Comparison of ENCODE assay signal across 23 mouse cellular contexts in the genomic region with DNA sequence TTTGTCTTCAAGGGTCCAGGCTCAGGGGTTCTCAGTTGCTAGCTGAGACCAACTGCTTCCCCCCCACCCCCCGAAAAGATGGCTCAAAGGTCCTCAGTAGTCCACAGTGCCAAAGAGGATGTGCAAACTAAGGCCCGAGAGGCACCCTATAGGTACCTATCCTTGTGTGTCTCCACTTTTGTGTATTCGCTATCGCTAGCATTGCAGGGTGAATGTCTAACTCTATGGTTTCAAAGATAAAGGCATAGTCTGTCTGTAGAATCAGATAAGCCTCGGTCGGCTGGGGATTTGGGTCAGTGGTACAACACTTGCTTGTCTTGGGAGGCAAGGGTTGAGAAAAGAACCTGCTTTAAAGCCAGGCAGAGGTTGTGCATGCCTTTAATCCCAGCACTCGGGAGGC. TPM values are rescaled to one million over a fixed set of nuclear protein-coding genes. Genes with fewer than 3 reads are reported as not detected.
DNase-seq lines count a peak whose midpoint lies in the region; ATAC-seq and TF ChIP-seq lines count a peak whose summit lies in the region.
"Had no signal": no experiment of that assay in that cellular context is flagged by ENCODE, and none has a peak within 500 bp of the region (broad histone marks: within the 10 kb centered on the region; RNA-seq: fewer than 3 reads in every experiment).

No protein-coding gene starts in this region.

- no peak for TF ChIP-seq POLR2A in embryonic fibroblast, embryonic 13.5 days (IDR thresholded peaks at IDR 0.05; ENCODE audit: low read depth, low read length)

- H3K4me3 ChIP-seq in layer of hippocampus, adult 2 months, result no peak overlapping the region
- no peak overlapping the region for H3K4me3 ChIP-seq in G1E (ENCODE audit: low read depth, low read length)
- H3K4me3 ChIP-seq in embryonic fibroblast, embryonic 13.5 days (ENCODE audit: insufficient read depth, low read length), result no peak overlapping the region
- H3K4me3 ChIP-seq in intestine, embryonic 15.5 days (replicated peaks), result no peak overlapping the region
- H3K4me3 ChIP-seq: heart, embryonic 13.5 days; kidney, embryonic 15.5 days; limb, embryonic 10.5 days; limb, embryonic 15.5 days; midbrain, embryonic 10.5 days; midbrain, embryonic 15.5 days; neural tube, embryonic 12.5 days had no signal

- H3K9me3 ChIP-seq in G1E (replicated peaks), result no peaks in the 10 kb centered on the region
- no peaks in the 10 kb centered on the region for H3K9me3 ChIP-seq in intestine, embryonic 15.5 days
- H3K9me3 ChIP-seq: heart, embryonic 13.5 days; kidney, embryonic 15.5 days; limb, embryonic 10.5 days; limb, embryonic 15.5 days; midbrain, embryonic 15.5 days; neural tube, embryonic 12.5 days had no signal

- H3K4me1 ChIP-seq in G1E (ENCODE audit: insufficient read depth, low read depth, low read length), result peaks cover 50% of the 10 kb centered on the region
- no peaks in the 10 kb centered on the region for H3K4me1 ChIP-seq in embryonic fibroblast, embryonic 13.5 days (ENCODE audit: control insufficient read depth, insufficient read depth, low read length)
- H3K4me1 ChIP-seq in intestine, embryonic 15.5 days (replicated peaks), result no peaks in the 10 kb centered on the region
- H3K4me1 ChIP-seq: heart, embryonic 13.5 days; kidney, embryonic 15.5 days; limb, embryonic 10.5 days; limb, embryonic 15.5 days; midbrain, embryonic 10.5 days; midbrain, embryonic 15.5 days; neural tube, embryonic 12.5 days had no signal

- 79% methylated on average over 7 of the region's 7 CpGs for WGBS in intestine, embryonic 15.5 days

- ATAC-seq in G1E (ENCODE audit: extremely low read depth, insufficient number of reproducible peaks, low FRiP score, poor library complexity, severe bottlenecking), result peak; percentile 75
- no peak for ATAC-seq in intestine, embryonic 15.5 days
- ATAC-seq: CD4-positive, CD25-positive, alpha-beta regulatory T cell, adult 4 months; forebrain, embryonic 14.5 days; midbrain, embryonic 15.5 days had no signal

- no peaks in the 10 kb centered on the region for H3K36me3 ChIP-seq in G1E (replicated peaks)
- H3K36me3 ChIP-seq in intestine, embryonic 15.5 days, result no peaks in the 10 kb centered on the region
- H3K36me3 ChIP-seq: heart, embryonic 13.5 days; kidney, embryonic 15.5 days; limb, embryonic 10.5 days; limb, embryonic 15.5 days; midbrain, embryonic 10.5 days; midbrain, embryonic 15.5 days; neural tube, embryonic 12.5 days had no signal

- H3K27me3 ChIP-seq in G1E (ENCODE audit: insufficient read depth, low read length), result peaks cover 10% of the 10 kb centered on the region
- no peaks in the 10 kb centered on the region for H3K27me3 ChIP-seq in intestine, embryonic 15.5 days (replicated peaks)
- H3K27me3 ChIP-seq: kidney, embryonic 15.5 days; limb, embryonic 15.5 days; midbrain, embryonic 15.5 days; neural tube, embryonic 12.5 days had no signal

- no peak for DNase-seq in layer of hippocampus, adult 2 months (ENCODE audit: low spot score in 2 of 2)
- no peak for DNase-seq in layer of hippocampus, adult 8-10 months (ENCODE audit: low spot score in 2 of 2)
- peak; percentile 20 for DNase-seq in G1E (ENCODE audit: low spot score)
- DNase-seq in yolk sac, embryonic 10.5 days (ENCODE audit: low spot score), result peak; percentile 15
- DNase-seq in natural killer cell, adult 2 months (ENCODE audit: low spot score in 2 of 2), result no peak
- DNase-seq: kidney, adult 18-20 months; kidney, postnatal 25 days; lung, adult 2 months; spleen, adult 18-20 months; thymus, postnatal 14 days had no signal

- no peak overlapping the region for H3K9ac ChIP-seq in intestine, embryonic 15.5 days
- H3K9ac ChIP-seq: heart, embryonic 13.5 days; hindbrain, embryonic 14.5 days; kidney, embryonic 15.5 days; limb, embryonic 15.5 days; midbrain, embryonic 15.5 days; neural tube, embryonic 12.5 days had no signal

- no peak for TF ChIP-seq CTCF in layer of hippocampus, adult 2 months (conservative IDR thresholded peaks at IDR 0.05)
- TF ChIP-seq CTCF in G1E (IDR thresholded peaks at IDR 0.05; ENCODE audit: low read depth, low read length), result no peak
- no peak for TF ChIP-seq CTCF in embryonic fibroblast, embryonic 13.5 days (IDR thresholded peaks at IDR 0.05; ENCODE audit: borderline replicate concordance, insufficient read depth, low read length)

- H3K4me2 ChIP-seq in intestine, embryonic 15.5 days (replicated peaks), result no peak overlapping the region
- H3K4me2 ChIP-seq: heart, embryonic 13.5 days; hindbrain, embryonic 14.5 days; kidney, embryonic 15.5 days; limb, embryonic 15.5 days; midbrain, embryonic 15.5 days; neural tube, embryonic 12.5 days had no signal

- peak overlapping the region; percentile 87 for H3K27ac ChIP-seq in layer of hippocampus, adult 2 months
- H3K27ac ChIP-seq in embryonic fibroblast, embryonic 13.5 days (ENCODE audit: insufficient read depth, low read length), result peak overlapping the region; percentile 93
- H3K27ac ChIP-seq in intestine, embryonic 15.5 days, result no peak overlapping the region
- H3K27ac ChIP-seq: heart, embryonic 13.5 days; hindbrain, embryonic 14.5 days; kidney, embryonic 15.5 days; limb, embryonic 10.5 days; limb, embryonic 15.5 days; midbrain, embryonic 10.5 days; midbrain, embryonic 15.5 days; neural tube, embryonic 12.5 days had no signal

RNA-seq across cellular contexts. Expression of a gene that starts 17.1 kb away (rescaled TPM):
- total RNA-seq in layer of hippocampus, adult 2 months (2021), result 100 to 1,000 TPM; 102 to 113 TPM
- 100 to 1,000 TPM in 1 of 4 experiments, 10 to 100 TPM in 3; 89.7 to 110 (median 95.1) TPM for total RNA-seq in layer of hippocampus, adult 8-10 months (2022)
- 4.6 and 5.5 TPM in 2 replicates for total RNA-seq in G1E (2014; fragmentation: Nextera tagmentation)
- total RNA-seq in G1E (2017), result 0.22 and 0.81 TPM in 2 replicates
- polyA plus RNA-seq in G1E (2012), result 2.6 and 2.7 TPM in 2 replicates
- 5.3 and 8.6 TPM in 2 replicates for polyA plus RNA-seq in embryonic fibroblast, embryonic 13.5 days (2011; ENCODE audit: insufficient read length, low read depth, missing spikeins)
- 7.2 and 7.4 TPM in 2 replicates for polyA plus RNA-seq in intestine, embryonic 15.5 days (2015; fragmentation: Nextera tagmentation; extraction: Ambion mirVana)

RNA-seq across cellular contexts. Expression of a gene that starts 28.7 kb away (rescaled TPM):
- total RNA-seq in layer of hippocampus, adult 2 months (2021), result 10 to 100 TPM; 24.2 to 27.0 TPM
- total RNA-seq in layer of hippocampus, adult 8-10 months (2022), result 10 to 100 TPM; 22.0 to 31.7 (median 26.1) TPM
- 29.2 and 44.0 TPM in 2 replicates for total RNA-seq in G1E (2014; fragmentation: Nextera tagmentation)
- 16.1 and 17.8 TPM in 2 replicates for total RNA-seq in G1E (2017)
- polyA plus RNA-seq in G1E (2012), result 10.3 and 11.5 TPM in 2 replicates
- polyA plus RNA-seq in embryonic fibroblast, embryonic 13.5 days (2011; ENCODE audit: insufficient read length, low read depth, missing spikeins), result 19.8 and 23.9 TPM in 2 replicates
- 33.0 and 34.8 TPM in 2 replicates for polyA plus RNA-seq in intestine, embryonic 15.5 days (2015; fragmentation: Nextera tagmentation; extraction: Ambion mirVana)

RNA-seq across cellular contexts. Expression of a gene that starts 30.2 kb away (rescaled TPM):
- 10 to 100 TPM; 28.5 to 32.5 TPM for total RNA-seq in layer of hippocampus, adult 2 months (2021)
- 10 to 100 TPM; 27.5 to 38.5 (median 33.2) TPM for total RNA-seq in layer of hippocampus, adult 8-10 months (2022)
- total RNA-seq in G1E (2014; fragmentation: Nextera tagmentation), result 11.1 and 17.1 TPM in 2 replicates
- 52.7 and 84.7 TPM in 2 replicates for total RNA-seq in G1E (2017)
- 2.2 and 2.3 TPM in 2 replicates for polyA plus RNA-seq in G1E (2012)
- polyA plus RNA-seq in embryonic fibroblast, embryonic 13.5 days (2011; ENCODE audit: insufficient read length, low read depth, missing spikeins), result 35.7 and 36.0 TPM in 2 replicates
- 83.7 and 85.1 TPM in 2 replicates for polyA plus RNA-seq in intestine, embryonic 15.5 days (2015; fragmentation: Nextera tagmentation; extraction: Ambion mirVana)

RNA-seq across cellular contexts. Expression of a gene that starts 47.5 kb away (rescaled TPM):
- total RNA-seq in layer of hippocampus, adult 2 months (2021), result 1 to 10 TPM; 5.0 to 7.6 TPM
- 1 to 10 TPM; 2.1 to 4.0 (median 3.6) TPM for total RNA-seq in layer of hippocampus, adult 8-10 months (2022)
- total RNA-seq in G1E (2014; fragmentation: Nextera tagmentation) (0.39 and 6.7 TPM in 2 replicates), G1E (2017) (not detected in 2 replicates)
- 0.10 and 0.32 TPM in 2 replicates for polyA plus RNA-seq in G1E (2012)
- polyA plus RNA-seq in embryonic fibroblast, embryonic 13.5 days (2011; ENCODE audit: insufficient read length, low read depth, missing spikeins), result not detected in 2 replicates
- 9.1 and 13.9 TPM in 2 replicates for polyA plus RNA-seq in intestine, embryonic 15.5 days (2015; fragmentation: Nextera tagmentation; extraction: Ambion mirVana)
- total RNA-seq: gastrocnemius, adult 8-10 months had no signal
- polyA plus RNA-seq: CD4-positive, CD25-positive, alpha-beta regulatory T cell, adult 4 months had no signal

RNA-seq across cellular contexts. Expression of a gene that starts 47.5 kb away (rescaled TPM):
- total RNA-seq in layer of hippocampus, adult 2 months (2021), result 10 to 100 TPM; 13.5 to 13.6 TPM
- total RNA-seq in layer of hippocampus, adult 8-10 months (2022), result 10 to 100 TPM; 12.4 to 13.5 (median 12.6) TPM
- 9.7 and 15.0 TPM in 2 replicates for total RNA-seq in G1E (2014; fragmentation: Nextera tagmentation)
- 6.3 and 6.5 TPM in 2 replicates for total RNA-seq in G1E (2017)
- polyA plus RNA-seq in G1E (2012), result 3.5 and 4.4 TPM in 2 replicates
- polyA plus RNA-seq in embryonic fibroblast, embryonic 13.5 days (2011; ENCODE audit: insufficient read length, low read depth, missing spikeins), result 5.3 and 6.7 TPM in 2 replicates
- 10.3 and 10.6 TPM in 2 replicates for polyA plus RNA-seq in intestine, embryonic 15.5 days (2015; fragmentation: Nextera tagmentation; extraction: Ambion mirVana)

Comparison
In these comparisons a context has a peak if more than half of its experiments do, and no peak if none do; other contexts are left out.
1. DNase-seq: peak in G1E (single experiment) and yolk sac, embryonic 10.5 days (single experiment); none in layer of hippocampus, adult 2 months (0 of 2), layer of hippocampus, adult 8-10 months (0 of 2) and natural killer cell, adult 2 months (0 of 2).
2. RNA of a gene that starts 17.1 kb away (total RNA-seq): 102 to 113 TPM in layer of hippocampus, adult 2 months and 89.7 to 110 TPM in layer of hippocampus, adult 8-10 months; 0.22 to 5.5 TPM in G1E; every median in the first group is over 10 times any median in the second.